Mouse (Mus musculus) midbrain, embryonic 10.5 days (tissue): ENCODE measurements at regions not wholly inside any gene's neighbourhood (a gene's known extent, or its start where the extent isn't known, plus 50 kb on each side); places are given as distances from the start of the nearest gene placed in this dataset.
A peak's percentile ranks its signal among the peaks of the same experiment; 100 is the strongest.

ENCODE experiments used
- DNase-seq: peaks from one replicate; pipeline ENCODE4 v3.0.0-alpha.2; 2017; ENCODE audit warnings: low spot score
- H3K27ac ChIP-seq: fragments of 300-500 bp; sonication (generic); replicated peaks from 2 replicates; pipeline ENCODE4 v1.5.1; 2016; ENCODE audit warnings: mild to moderate bottlenecking
- H3K27me3 ChIP-seq: fragments of 300-500 bp; sonication (generic); 2 replicates; pipeline ENCODE4 v1.6.1; 2016; ENCODE audit warnings: low read depth, mild to moderate bottlenecking; ENCODE audit not compliant: poor library complexity, severe bottlenecking
- H3K36me3 ChIP-seq: fragments of 300-500 bp; sonication (generic); 2 replicates; pipeline ENCODE4 v1.6.1; 2016; ENCODE audit warnings: mild to moderate bottlenecking, moderate library complexity
- H3K4me1 ChIP-seq: fragments of 300-500 bp; sonication (generic); 2 replicates; pipeline ENCODE4 v1.6.1; 2016
- H3K4me3 ChIP-seq: fragments of 300-500 bp; sonication (generic); 2 replicates; pipeline ENCODE4 v1.5.1; 2016; ENCODE audit warnings: mild to moderate bottlenecking, moderate library complexity
- H3K9me3 ChIP-seq: fragments of 300-500 bp; sonication (generic); replicated peaks from 2 replicates; pipeline ENCODE4 v1.6.1; 2016; ENCODE audit warnings: mild to moderate bottlenecking
- WGBS: fragments of 180-500 bp; shearing (Covaris S2); methylation state at CpG from one replicate; pipeline ENCODE4 v1.1.7; 2016; 5-methylcytosine and 5-hydroxymethylcytosine counted together

DNA sequence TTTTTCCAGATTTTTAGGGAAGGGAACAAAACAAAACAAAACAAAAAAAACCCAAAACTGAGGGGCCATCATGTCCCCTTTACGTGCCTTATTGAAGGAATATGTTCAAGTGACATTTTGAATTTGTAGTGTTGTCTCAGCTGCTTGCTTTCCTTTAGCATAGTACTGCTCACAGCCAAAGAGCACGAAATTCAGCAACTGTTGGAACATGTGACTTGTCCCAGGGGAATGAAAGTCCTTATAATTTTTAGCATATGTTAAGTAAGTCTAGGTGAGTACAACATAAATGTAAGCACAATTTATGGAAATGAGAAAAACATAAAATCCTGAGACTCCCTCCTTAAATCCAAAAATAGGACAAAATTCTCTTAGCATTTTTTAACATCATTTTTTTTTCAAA, 110.8 kb upstream of the Pdzrn3 start:
- H3K27me3 ChIP-seq = no peaks in the 10 kb centered on the region
- no peaks in the 10 kb centered on the region for H3K9me3 ChIP-seq
- H3K36me3 ChIP-seq = no peaks in the 10 kb centered on the region
- peaks cover 7% of the 10 kb centered on the region for H3K4me1 ChIP-seq
- H3K27ac ChIP-seq = no peak overlapping the region
- no peak for DNase-seq
- no peak overlapping the region for H3K4me3 ChIP-seq
- 75% methylated on average over 2 of the region's 2 CpGs for WGBS

GRCm38 (mm10) chr6:101484526-101485287, 107.0 kb upstream of the Pdzrn3 start:
- Histone ChIP-seq H3K4me3 (no peak overlapping the region), H3K27ac (no peak overlapping the region), H3K27me3 (no peaks in the 10 kb centered on the region), H3K36me3 (no peaks in the 10 kb centered on the region), H3K4me1 (peaks cover 7% of the 10 kb centered on the region), H3K9me3 (no peaks in the 10 kb centered on the region)
- 66% methylated on average over 12 of the region's 12 CpGs for WGBS
- DNase-seq = peak; percentile 26

DNA sequence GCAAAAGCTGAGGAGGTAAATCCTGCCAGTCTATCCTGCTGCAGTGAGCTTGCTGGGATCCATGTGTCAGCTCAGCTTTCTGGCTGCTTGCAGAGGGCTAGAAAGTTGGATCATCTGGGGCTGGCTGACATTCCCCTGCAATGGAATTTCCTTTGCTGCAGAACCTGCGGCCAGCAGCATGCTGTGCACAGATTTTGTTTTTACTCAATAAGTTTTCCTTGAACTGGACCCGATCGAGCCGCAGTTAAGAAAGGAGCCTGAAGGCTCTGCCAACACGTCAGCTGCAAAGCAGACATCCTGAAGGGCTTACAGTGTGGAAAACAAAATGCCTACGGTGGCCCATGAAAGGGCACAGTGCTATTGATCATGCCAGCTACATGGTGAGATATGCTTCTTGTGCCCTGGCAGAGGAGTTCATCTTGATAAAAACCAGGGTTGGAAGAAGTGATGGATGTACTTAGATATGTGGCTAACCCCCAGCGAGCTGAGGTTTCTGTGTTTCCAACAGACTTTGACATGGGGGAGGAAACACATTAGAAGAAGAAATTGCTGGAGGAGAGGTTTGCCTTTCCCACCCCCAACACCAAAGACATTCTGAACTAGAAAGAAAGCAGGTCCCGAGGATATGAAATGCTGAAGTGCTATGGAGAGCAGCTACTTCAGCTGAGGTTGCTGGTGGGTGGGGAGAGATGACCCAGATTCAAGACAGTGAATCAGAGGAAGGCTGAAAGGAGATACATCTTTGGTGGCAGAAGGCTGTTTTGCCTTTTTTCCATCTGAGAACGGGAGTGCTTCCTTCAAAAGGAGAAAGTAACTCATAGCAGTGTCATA, 105.2 kb upstream of the Pdzrn3 start:
- Histone ChIP-seq H3K27ac (no peak overlapping the region), H3K36me3 (no peaks in the 10 kb centered on the region), H3K9me3 (no peaks in the 10 kb centered on the region), H3K4me3 (no peak overlapping the region), H3K4me1 (peaks cover 7% of the 10 kb centered on the region), H3K27me3 (no peaks in the 10 kb centered on the region)
- 72% methylated on average over 9 of the region's 9 CpGs for WGBS
- DNase-seq = peak; percentile 16

- no peak for DNase-seq
- H3K4me3 ChIP-seq = no peak overlapping the region
- H3K9me3 ChIP-seq = no peaks in the 10 kb centered on the region
- H3K36me3 ChIP-seq = no peaks in the 10 kb centered on the region
- no peaks in the 10 kb centered on the region for H3K27me3 ChIP-seq
- H3K27ac ChIP-seq = no peak overlapping the region
- H3K4me1 ChIP-seq = peaks cover 10% of the 10 kb centered on the region
- WGBS = 90% methylated on average over 1 of the region's 1 CpGs
These were observed 96.3 kb upstream of the Pdzrn3 start for GRCm38 (mm10) chr6:101473956-101474355.

DNA sequence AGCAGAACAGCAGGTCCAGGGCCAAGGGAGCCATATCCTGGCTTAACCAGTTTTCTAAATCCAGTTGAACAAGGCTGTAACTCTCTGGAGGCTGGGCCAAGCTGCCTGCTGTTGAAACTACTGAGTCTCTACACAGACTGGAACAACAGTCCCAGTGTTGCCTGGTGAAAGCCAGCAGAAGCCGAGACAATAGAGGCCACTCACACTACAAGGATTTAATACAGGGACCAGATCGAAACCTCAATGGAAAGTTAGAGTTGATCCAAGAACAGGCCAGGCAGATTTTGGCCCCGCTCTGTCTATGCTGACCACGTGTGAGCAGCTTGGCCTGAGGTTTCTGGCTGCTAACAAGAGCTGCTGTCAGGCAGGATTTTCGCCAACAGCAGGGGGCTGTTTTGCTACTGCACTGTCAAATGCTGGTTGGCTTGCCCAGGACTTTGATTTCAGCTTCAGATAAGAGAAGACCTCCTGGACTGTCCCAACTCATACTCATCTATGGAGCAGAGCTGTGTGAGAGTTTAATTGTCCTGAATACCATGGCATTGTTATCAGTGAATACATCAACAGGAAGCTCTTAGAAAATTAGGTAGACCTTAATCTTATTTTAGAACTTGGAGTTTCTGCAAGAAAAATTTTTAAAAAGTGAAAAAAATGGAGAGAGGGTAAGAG, 95.7 kb upstream of the Pdzrn3 start:
- peak; percentile 42 for DNase-seq
- no peak overlapping the region for H3K27ac ChIP-seq
- 27% methylated on average over 5 of the region's 5 CpGs for WGBS

GRCm38 (mm10) chr6:101464910-101465309, 87.2 kb upstream of the Pdzrn3 start:
- Histone ChIP-seq H3K4me1 (no peaks in the 10 kb centered on the region), H3K36me3 (no peaks in the 10 kb centered on the region), H3K4me3 (no peak overlapping the region), H3K9me3 (no peaks in the 10 kb centered on the region), H3K27ac (no peak overlapping the region), H3K27me3 (no peaks in the 10 kb centered on the region)
- 93% methylated on average over 1 of the region's 1 CpGs for WGBS
- no peak for DNase-seq

More for the DNA sequence above, 95.7 kb upstream of the Pdzrn3 start:
- H3K4me1 ChIP-seq = peaks cover 10% of the 10 kb centered on the region
- no peaks in the 10 kb centered on the region for H3K9me3 ChIP-seq
- no peaks in the 10 kb centered on the region for H3K27me3 ChIP-seq
- H3K36me3 ChIP-seq = no peaks in the 10 kb centered on the region
- no peak overlapping the region for H3K4me3 ChIP-seq

GRCm38 (mm10) chr6:101463812-101464320, 86.2 kb upstream of the Pdzrn3 start:
- H3K4me1 ChIP-seq = no peaks in the 10 kb centered on the region
- H3K27ac ChIP-seq = no peak overlapping the region
- DNase-seq = no peak
- no peaks in the 10 kb centered on the region for H3K36me3 ChIP-seq
- no peaks in the 10 kb centered on the region for H3K9me3 ChIP-seq
- H3K4me3 ChIP-seq = no peak overlapping the region
- 90% methylated on average over 3 of the region's 3 CpGs for WGBS
- no peaks in the 10 kb centered on the region for H3K27me3 ChIP-seq

GRCm38 (mm10) chr6:101446720-101447119, 69.0 kb upstream of the Pdzrn3 start:
- Histone ChIP-seq H3K4me3 (no peak overlapping the region), H3K9me3 (no peaks in the 10 kb centered on the region), H3K27me3 (no peaks in the 10 kb centered on the region), H3K27ac (no peak overlapping the region), H3K4me1 (no peaks in the 10 kb centered on the region), H3K36me3 (no peaks in the 10 kb centered on the region)
- WGBS = 87% methylated on average over 5 of the region's 5 CpGs
- no peak for DNase-seq

DNA sequence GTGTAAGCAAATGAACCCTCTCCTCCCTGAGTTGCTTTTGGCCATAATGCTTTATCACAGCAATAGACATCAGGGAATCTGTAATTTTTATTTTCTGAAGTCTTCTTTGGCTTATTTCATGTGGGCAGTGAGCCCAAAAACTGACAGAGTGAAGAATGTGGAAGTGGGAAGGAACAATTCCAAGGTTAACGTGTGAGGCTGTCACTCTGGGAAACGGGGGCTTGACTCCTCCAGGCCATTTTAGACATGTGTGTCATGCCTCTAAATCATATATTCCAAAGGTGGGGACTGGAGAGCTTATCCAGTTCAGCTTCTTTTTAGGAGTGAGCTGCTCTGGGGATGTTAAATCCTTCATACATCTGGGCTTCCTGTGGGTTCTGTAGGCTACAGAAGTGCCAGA, 68.6 kb upstream of the Pdzrn3 start:
- no peaks in the 10 kb centered on the region for H3K4me1 ChIP-seq
- 88% methylated on average over 2 of the region's 2 CpGs for WGBS
- no peak for DNase-seq
- no peak overlapping the region for H3K4me3 ChIP-seq
- H3K36me3 ChIP-seq = no peaks in the 10 kb centered on the region
- H3K9me3 ChIP-seq = no peaks in the 10 kb centered on the region
- H3K27me3 ChIP-seq = no peaks in the 10 kb centered on the region
- H3K27ac ChIP-seq = no peak overlapping the region

DNA sequence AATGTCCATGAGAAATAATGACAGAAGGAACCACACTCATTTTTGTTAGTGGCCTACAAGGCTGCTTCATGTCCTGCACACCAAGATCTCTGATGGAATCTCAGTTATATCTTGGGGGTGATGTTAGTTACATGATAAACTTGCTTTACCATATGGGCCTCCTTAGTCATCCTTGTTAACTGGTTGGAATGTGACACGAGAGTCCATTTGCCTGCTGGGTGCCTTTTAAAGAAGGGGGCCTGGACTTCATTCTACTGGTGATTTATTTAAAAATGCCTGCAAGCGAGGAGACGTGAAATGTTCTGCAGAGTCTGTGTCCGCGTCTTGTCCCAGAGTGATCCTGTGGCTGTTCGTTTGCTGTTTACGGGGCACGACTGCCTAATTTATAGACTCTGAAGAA, 55.1 kb upstream of the Pdzrn3 start:
- Histone ChIP-seq H3K4me1 (no peaks in the 10 kb centered on the region), H3K36me3 (no peaks in the 10 kb centered on the region), H3K27ac (no peak overlapping the region), H3K9me3 (no peaks in the 10 kb centered on the region), H3K27me3 (no peaks in the 10 kb centered on the region), H3K4me3 (no peak overlapping the region)
- WGBS = 89% methylated on average over 8 of the region's 8 CpGs
- DNase-seq = no peak

- Histone ChIP-seq H3K4me3 (no peak overlapping the region), H3K27ac (no peak overlapping the region), H3K9me3 (no peaks in the 10 kb centered on the region), H3K27me3 (no peaks in the 10 kb centered on the region), H3K4me1 (no peaks in the 10 kb centered on the region), H3K36me3 (no peaks in the 10 kb centered on the region)
- no peak for DNase-seq
- 64% methylated on average over 2 of the region's 2 CpGs for WGBS
These were observed 51.9 kb upstream of the Pdzrn3 start for GRCm38 (mm10) chr6:101429634-101430033.
